Mouse (Mus musculus) thymus, adult 2 months (tissue): ENCODE data around the gene Dlx4.

Source experiments
- CTCF ChIP-seq: fragments of 200-500 bp; IDR thresholded peaks from 2 replicates; pipeline ENCODE4 v1.5.1; 2012; ENCODE audit warnings: mild to moderate bottlenecking, control low read depth, low read length, moderate library complexity, borderline replicate concordance; ENCODE audit not compliant: control insufficient read depth, poor library complexity, insufficient read depth; ENCODE audit errors: extremely low read depth
- POLR2A ChIP-seq: fragments of 200-500 bp; IDR thresholded peaks from 2 replicates; pipeline ENCODE4 v1.6.1; 2012; ENCODE audit warnings: mild to moderate bottlenecking, low read length, control low read depth, moderate library complexity; ENCODE audit not compliant: control insufficient read depth, poor library complexity, insufficient read depth; ENCODE audit errors: extremely low read depth

- TF ChIP-seq POLR2A (no peak), CTCF (no peak)
These were observed 11.8 kb upstream of the Dlx4 start for GRCm38 (mm10) chr11:95157872-95158271.
